Mouse (Mus musculus): ENCODE data around the gene Thbs1. TPM values are rescaled to one million over a fixed set of nuclear protein-coding genes. Genes with fewer than 3 reads are reported as not detected.
A peak's percentile ranks its signal among the peaks of the same experiment; 100 is the strongest.

Thbs1 gene
- polyA plus RNA-seq, 1 experiment from 2014 or later: 77.4 TPM

DNA sequence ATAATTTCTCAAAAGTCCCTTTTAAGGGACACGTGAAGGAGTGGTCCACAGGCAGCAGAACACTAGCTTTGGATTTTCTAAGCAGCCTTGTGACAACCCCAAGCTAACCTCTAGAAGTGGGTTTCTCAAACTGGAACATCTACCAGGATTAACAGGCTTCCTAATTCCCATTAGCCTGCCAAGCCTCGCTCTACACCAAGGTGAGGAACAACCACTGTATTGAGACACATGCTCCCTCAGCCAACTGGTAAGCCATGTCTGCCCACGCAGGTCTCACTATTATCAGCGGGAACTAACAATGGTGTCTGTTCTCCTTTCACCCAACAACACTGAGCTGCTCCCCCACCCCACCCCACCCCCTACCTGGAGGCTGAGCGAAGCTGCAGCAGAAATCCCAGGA lies 30.1 kb upstream of the Thbs1 start:
- Histone ChIP-seq H3K27me3 (replicated peaks; ENCODE audit: control insufficient read depth, insufficient read depth, low read length) (no peaks in the 10 kb centered on the region), H3K27ac (replicated peaks; ENCODE audit: low read depth, low read length) (no peak overlapping the region), H3K9me3 (ENCODE audit: control insufficient read depth, low read length) (no peaks in the 10 kb centered on the region), H3K4me2 (ENCODE audit: low read depth, low read length) (no peak overlapping the region), H3K4me1 (ENCODE audit: control insufficient read depth, insufficient read depth, low read length) (no peaks in the 10 kb centered on the region), H3K36me3 (ENCODE audit: control insufficient read depth, insufficient read depth, low read length) (no peaks in the 10 kb centered on the region), H3K4me3 (ENCODE audit: low read depth, low read length) (no peak overlapping the region), H3K9ac (ENCODE audit: low read depth, low read length) (no peak overlapping the region)
- WGBS: 73% methylated on average over 5 of the region's 5 CpGs
- DNase-seq (ENCODE audit: low spot score): no peak
- ATAC-seq (ENCODE audit: low read depth): no peak

DNA sequence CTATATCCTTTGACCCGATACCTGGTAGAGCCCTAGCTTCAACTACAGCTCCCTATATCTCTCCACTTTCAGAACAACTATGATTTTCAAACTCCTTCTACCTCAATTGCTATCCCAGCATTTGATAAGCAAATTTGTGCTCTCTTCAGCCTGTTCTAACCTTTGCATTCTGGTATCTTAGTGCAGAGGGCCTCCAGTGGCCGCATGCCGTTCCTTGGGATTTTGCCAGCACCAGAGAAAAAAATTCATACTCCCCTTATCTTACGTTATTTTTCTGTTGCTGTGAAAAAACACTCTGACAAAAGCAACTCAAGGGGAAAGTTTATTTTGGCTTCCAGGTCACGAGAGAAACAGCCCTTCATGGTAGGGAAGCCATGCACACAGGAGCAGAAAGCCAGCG lies 28.0 kb upstream of the Thbs1 start:
- no peak overlapping the region for H3K4me2 ChIP-seq (ENCODE audit: low read depth, low read length)
- 78% methylated on average over 6 of the region's 6 CpGs for WGBS
- no peak for ATAC-seq (ENCODE audit: low read depth)
- no peak for DNase-seq (ENCODE audit: low spot score)
- no peaks in the 10 kb centered on the region for H3K4me1 ChIP-seq (ENCODE audit: control insufficient read depth, insufficient read depth, low read length)
- no peak overlapping the region for H3K9ac ChIP-seq (ENCODE audit: low read depth, low read length)
- no peak overlapping the region for H3K4me3 ChIP-seq (ENCODE audit: low read depth, low read length)
- H3K9me3 ChIP-seq (ENCODE audit: control insufficient read depth, low read length): no peaks in the 10 kb centered on the region
- no peaks in the 10 kb centered on the region for H3K36me3 ChIP-seq (ENCODE audit: control insufficient read depth, insufficient read depth, low read length)
- H3K27me3 ChIP-seq (replicated peaks; ENCODE audit: control insufficient read depth, insufficient read depth, low read length): no peaks in the 10 kb centered on the region
- no peak overlapping the region for H3K27ac ChIP-seq (replicated peaks; ENCODE audit: low read depth, low read length)

DNA sequence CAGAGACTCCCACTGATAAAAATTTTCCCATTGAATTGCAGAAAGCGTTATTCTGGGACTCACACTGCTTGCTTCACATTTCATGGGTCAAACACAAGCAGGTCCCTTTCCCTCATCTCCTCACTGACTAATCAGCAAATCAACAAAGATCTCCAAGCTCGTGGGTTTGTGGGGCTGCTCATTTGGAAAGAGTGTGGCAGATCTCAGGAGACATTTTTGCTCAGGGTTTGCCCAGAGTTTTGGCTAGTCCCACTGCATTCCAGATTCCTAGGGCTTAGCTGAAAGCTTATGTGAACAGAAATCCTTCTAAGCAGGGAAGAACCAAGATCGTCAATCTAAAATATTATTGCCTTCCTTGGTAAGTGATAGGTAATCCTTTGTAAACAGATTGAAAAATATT lies 27.0 kb upstream of the Thbs1 start:
- peak; percentile 30 for DNase-seq (ENCODE audit: low spot score)
- 57% methylated on average over 3 of the region's 3 CpGs for WGBS

GRCm38 (mm10) chr2:118085647-118086046 lies 26.0 kb upstream of the Thbs1 start:
- Histone ChIP-seq H3K27me3 (replicated peaks; ENCODE audit: control insufficient read depth, insufficient read depth, low read length) (no peaks in the 10 kb centered on the region), H3K4me3 (ENCODE audit: low read depth, low read length) (no peak overlapping the region), H3K36me3 (ENCODE audit: control insufficient read depth, insufficient read depth, low read length) (no peaks in the 10 kb centered on the region), H3K4me1 (ENCODE audit: control insufficient read depth, insufficient read depth, low read length) (no peaks in the 10 kb centered on the region), H3K9me3 (ENCODE audit: control insufficient read depth, low read length) (no peaks in the 10 kb centered on the region), H3K9ac (ENCODE audit: low read depth, low read length) (no peak overlapping the region), H3K4me2 (ENCODE audit: low read depth, low read length) (no peak overlapping the region), H3K27ac (replicated peaks; ENCODE audit: low read depth, low read length) (no peak overlapping the region)
- ATAC-seq (ENCODE audit: low read depth) (no peak), DNase-seq (ENCODE audit: low spot score) (no peak)
- WGBS: 83% methylated on average over 2 of the region's 2 CpGs

More for the DNA sequence above, 27.0 kb upstream of the Thbs1 start:
- Histone ChIP-seq H3K36me3 (ENCODE audit: control insufficient read depth, insufficient read depth, low read length) (no peaks in the 10 kb centered on the region), H3K9me3 (ENCODE audit: control insufficient read depth, low read length) (no peaks in the 10 kb centered on the region), H3K4me1 (ENCODE audit: control insufficient read depth, insufficient read depth, low read length) (no peaks in the 10 kb centered on the region), H3K27me3 (replicated peaks; ENCODE audit: control insufficient read depth, insufficient read depth, low read length) (no peaks in the 10 kb centered on the region), H3K4me3 (ENCODE audit: low read depth, low read length) (no peak overlapping the region), H3K4me2 (ENCODE audit: low read depth, low read length) (no peak overlapping the region), H3K27ac (replicated peaks; ENCODE audit: low read depth, low read length) (no peak overlapping the region), H3K9ac (ENCODE audit: low read depth, low read length) (no peak overlapping the region)
- ATAC-seq (ENCODE audit: low read depth): no peak

- Histone ChIP-seq H3K4me2 (ENCODE audit: low read depth, low read length) (no peak overlapping the region), H3K4me1 (ENCODE audit: control insufficient read depth, insufficient read depth, low read length) (no peaks in the 10 kb centered on the region), H3K9ac (ENCODE audit: low read depth, low read length) (no peak overlapping the region), H3K4me3 (ENCODE audit: low read depth, low read length) (no peak overlapping the region), H3K27ac (replicated peaks; ENCODE audit: low read depth, low read length) (no peak overlapping the region), H3K36me3 (ENCODE audit: control insufficient read depth, insufficient read depth, low read length) (no peaks in the 10 kb centered on the region), H3K27me3 (replicated peaks; ENCODE audit: control insufficient read depth, insufficient read depth, low read length) (no peaks in the 10 kb centered on the region), H3K9me3 (ENCODE audit: control insufficient read depth, low read length) (no peaks in the 10 kb centered on the region)
- no peak for DNase-seq (ENCODE audit: low spot score)
- 74% methylated on average over 10 of the region's 10 CpGs for WGBS
- ATAC-seq (ENCODE audit: low read depth): no peak
These were observed 24.5 kb upstream of the Thbs1 start for GRCm38 (mm10) chr2:118087044-118087726.

DNA sequence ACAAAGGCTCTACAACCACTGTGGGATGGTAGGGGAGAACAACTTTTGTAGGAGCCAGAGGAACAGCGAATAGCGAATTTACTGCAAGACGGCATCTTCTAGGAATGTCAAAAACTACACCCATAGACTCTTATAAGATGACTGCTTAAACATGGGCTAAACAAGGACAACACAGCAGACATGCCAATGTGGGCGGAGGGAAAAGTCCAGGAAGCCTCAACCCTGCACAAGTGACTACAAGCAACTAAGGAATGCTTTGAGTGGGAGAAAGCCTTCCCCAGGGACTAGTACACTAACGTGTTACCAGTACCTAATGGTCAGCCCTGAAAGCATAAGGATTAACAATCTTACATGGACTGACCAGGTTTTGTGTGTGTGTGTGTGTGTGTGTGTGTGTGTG lies 20.4 kb upstream of the Thbs1 start:
- DNase-seq (ENCODE audit: low spot score): no peak
- no peaks in the 10 kb centered on the region for H3K27me3 ChIP-seq (replicated peaks; ENCODE audit: control insufficient read depth, insufficient read depth, low read length)
- no peak overlapping the region for H3K4me2 ChIP-seq (ENCODE audit: low read depth, low read length)
- H3K36me3 ChIP-seq (ENCODE audit: control insufficient read depth, insufficient read depth, low read length): no peaks in the 10 kb centered on the region
- no peaks in the 10 kb centered on the region for H3K4me1 ChIP-seq (ENCODE audit: control insufficient read depth, insufficient read depth, low read length)
- H3K4me3 ChIP-seq (ENCODE audit: low read depth, low read length): no peak overlapping the region
- WGBS: 85% methylated on average over 5 of the region's 5 CpGs
- no peak overlapping the region for H3K27ac ChIP-seq (replicated peaks; ENCODE audit: low read depth, low read length)
- no peak for ATAC-seq (ENCODE audit: low read depth)
- no peaks in the 10 kb centered on the region for H3K9me3 ChIP-seq (ENCODE audit: control insufficient read depth, low read length)
- H3K9ac ChIP-seq (ENCODE audit: low read depth, low read length): no peak overlapping the region

DNA sequence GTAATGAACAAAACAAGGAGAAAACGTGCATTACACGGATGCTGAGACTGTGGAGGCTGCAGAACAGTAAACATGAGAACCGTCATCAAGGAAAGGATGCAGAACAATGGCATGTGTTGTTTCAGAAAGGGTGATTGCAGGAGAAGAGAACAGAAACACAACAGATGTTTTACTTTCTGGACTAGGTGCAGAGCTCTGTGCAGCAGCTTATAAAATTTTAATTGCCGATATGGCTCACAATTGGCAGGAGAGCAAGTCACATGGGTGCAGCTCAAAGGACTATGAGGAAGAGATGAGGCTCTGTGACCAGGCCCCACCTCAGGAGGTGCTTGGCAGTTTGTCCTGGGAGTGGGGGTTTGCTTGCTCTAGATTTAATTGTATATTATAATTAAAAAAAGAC lies 12.6 kb upstream of the Thbs1 start:
- 48% methylated on average over 4 of the region's 4 CpGs for WGBS
- no peak overlapping the region for H3K27ac ChIP-seq (replicated peaks; ENCODE audit: low read depth, low read length)

GRCm38 (mm10) chr2:118102169-118102568 lies 9.5 kb upstream of the Thbs1 start:
- whole genome bisulfite sequencing: 45% methylated on average over 4 of the region's 4 CpGs
- Histone ChIP-seq H3K27ac (replicated peaks; ENCODE audit: low read depth, low read length) (no peak overlapping the region), H3K36me3 (ENCODE audit: control insufficient read depth, insufficient read depth, low read length) (no peaks in the 10 kb centered on the region), H3K4me3 (ENCODE audit: low read depth, low read length) (no peak overlapping the region), H3K4me2 (ENCODE audit: low read depth, low read length) (no peak overlapping the region), H3K4me1 (ENCODE audit: control insufficient read depth, insufficient read depth, low read length) (0 out of 2 replicates have a peak, but pooled peaks cover 3% of the 10 kb centered on the region), H3K9me3 (ENCODE audit: control insufficient read depth, low read length) (no peaks in the 10 kb centered on the region), H3K9ac (ENCODE audit: low read depth, low read length) (no peak overlapping the region), H3K27me3 (replicated peaks; ENCODE audit: control insufficient read depth, insufficient read depth, low read length) (no peaks in the 10 kb centered on the region)
- no peak for ATAC-seq (ENCODE audit: low read depth)
- no peak for DNase-seq (ENCODE audit: low spot score)

More for the DNA sequence above, 12.6 kb upstream of the Thbs1 start:
- Histone ChIP-seq H3K4me2 (ENCODE audit: low read depth, low read length) (no peak overlapping the region), H3K36me3 (ENCODE audit: control insufficient read depth, insufficient read depth, low read length) (no peaks in the 10 kb centered on the region), H3K4me3 (ENCODE audit: low read depth, low read length) (no peak overlapping the region), H3K9me3 (ENCODE audit: control insufficient read depth, low read length) (no peaks in the 10 kb centered on the region), H3K4me1 (ENCODE audit: control insufficient read depth, insufficient read depth, low read length) (0 out of 2 replicates have a peak, but pooled peaks cover 3% of the 10 kb centered on the region), H3K27me3 (replicated peaks; ENCODE audit: control insufficient read depth, insufficient read depth, low read length) (no peaks in the 10 kb centered on the region), H3K9ac (ENCODE audit: low read depth, low read length) (no peak overlapping the region)
- ATAC-seq (ENCODE audit: low read depth) (no peak), DNase-seq (ENCODE audit: low spot score) (no peak)

All from embryonic facial prominence, embryonic 14.5 days (tissue).